Mouse (Mus musculus) layer of hippocampus, adult 11-12 months (tissue): ENCODE measurements around the gene Klhl33.
"Not testable (repeated sequence)": the region's sequence is repeated elsewhere in the genome, so short reads cannot be mapped to it uniquely, and the experiment has no call there.

Source experiments
- DNase-seq: peaks from one replicate; pipeline ENCODE4 v3.0.0; 2022; ENCODE audit warnings: low spot score

The Klhl33 gene

DNA sequence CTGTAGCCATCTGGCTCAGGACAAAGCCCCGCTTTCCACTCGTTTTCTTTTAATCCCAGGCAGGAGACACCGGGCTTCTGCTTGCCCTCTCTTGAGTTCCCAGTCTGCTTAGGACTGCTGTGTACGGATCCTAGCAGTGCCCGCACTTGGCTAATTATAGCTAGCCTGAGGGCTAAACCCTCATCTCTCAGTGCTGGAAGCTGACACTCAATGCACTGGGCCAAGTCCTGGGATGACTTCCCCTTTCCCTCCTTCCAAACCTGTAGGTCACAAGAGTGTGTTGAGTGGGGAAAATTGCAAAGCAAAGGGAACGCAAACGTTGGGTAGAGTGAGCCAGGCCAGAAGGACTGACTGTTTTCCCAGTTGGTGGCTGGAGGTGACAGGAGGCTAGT is at the start of gene Klhl33:
Klhl33 (minus strand) TSS at position 134 of the 392 bp plus-strand sequence.
- DNase-seq = no peak

DNA sequence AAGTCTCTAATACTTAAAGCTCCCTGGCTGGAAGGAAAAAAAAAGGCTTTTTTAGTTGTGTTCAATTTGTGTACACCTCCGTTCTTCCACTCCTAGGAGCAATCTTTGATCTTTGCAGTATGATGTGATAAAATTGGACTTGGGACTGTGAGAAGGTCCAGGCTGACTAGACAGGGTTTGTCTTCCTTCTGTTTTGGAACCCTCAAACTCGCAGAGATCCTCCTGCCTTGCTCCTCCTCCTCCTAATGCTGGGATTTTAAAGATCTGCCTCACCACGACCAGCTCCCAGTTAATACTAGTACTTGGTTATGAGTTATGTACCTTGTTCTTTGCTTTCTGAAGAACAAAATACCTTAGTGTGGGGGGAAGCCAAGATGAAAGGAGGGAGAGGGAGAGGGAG is 48.2 kb upstream of the Klhl33 start:
- DNase-seq = not testable (repeated sequence)

DNA sequence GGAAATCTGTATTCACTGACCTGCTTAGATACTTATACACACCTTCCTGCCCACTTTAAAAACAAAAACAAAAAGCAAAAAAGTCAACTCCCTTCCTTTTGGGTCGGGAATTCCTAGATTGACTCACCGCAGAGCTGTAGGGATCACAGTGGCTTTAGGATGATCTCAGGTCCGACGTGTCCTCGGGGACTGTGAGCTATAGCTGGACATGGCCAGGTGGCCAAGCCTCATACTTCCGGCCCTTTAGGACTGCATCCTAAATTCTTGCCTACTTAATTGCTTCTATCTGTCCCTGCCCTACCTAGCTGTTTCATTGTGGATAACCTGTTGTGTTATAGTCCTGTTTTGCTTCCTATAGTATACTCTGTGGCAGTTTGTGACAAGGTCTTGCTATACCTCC is 47.8 kb upstream of the Klhl33 start:
- DNase-seq = not testable (repeated sequence)

DNA sequence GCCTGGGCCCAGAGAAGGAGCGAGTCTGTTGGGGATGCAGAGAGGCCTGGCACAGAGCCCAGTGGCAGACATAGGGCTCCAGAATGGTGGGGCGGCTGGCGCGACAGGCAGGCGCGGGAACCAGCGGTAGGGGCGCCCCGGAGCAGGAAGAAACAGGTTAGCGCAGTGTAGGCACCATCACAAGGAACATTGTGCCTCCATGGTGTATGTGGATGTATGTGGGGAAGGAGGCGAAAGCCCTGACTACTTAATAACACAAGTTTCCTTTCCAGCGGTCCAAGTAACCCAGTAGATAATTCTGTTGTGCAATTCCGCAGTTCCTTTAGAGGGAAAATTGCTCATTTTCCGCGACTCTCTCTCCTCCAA is 47.3 kb upstream of the Klhl33 start:
- not testable (repeated sequence) for DNase-seq

DNA sequence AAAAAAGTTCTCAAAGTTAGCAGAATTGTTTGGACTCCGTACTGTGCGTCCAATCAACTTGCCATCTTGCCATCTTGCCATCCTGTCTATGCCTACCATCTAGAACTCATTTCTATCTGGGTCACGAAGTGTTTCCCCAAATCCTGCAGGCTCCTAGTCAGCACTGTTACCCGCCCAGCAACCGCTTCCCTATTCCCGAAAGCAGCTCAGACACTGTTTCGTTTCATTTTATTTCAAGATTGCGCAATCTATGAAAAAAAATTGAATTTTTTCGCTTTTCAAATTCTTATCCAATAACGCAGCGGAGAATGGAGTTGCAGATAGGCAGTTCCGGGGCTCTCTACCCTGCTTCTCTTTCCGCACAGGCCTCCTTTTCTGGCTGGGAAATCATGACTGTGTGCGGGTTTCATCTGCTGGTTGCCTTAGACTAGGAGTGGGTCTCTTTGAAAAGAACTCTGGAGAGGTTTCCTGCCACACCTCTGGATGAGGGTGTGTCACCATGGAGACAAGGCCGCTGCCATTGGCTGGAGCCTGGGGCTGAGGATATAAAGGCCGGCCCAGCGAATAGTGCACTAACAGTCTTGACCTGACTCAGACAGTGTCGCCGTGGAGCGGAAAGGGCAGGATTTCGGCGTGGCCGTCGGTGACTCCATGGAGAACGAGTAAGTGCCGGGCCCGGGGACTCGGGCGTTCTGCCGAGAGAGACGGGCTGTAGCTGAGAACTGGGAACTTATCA is 46.8 kb upstream of the Klhl33 start, which contains the start of gene Gm49342:
Gm49342 (plus strand) TSS at position 586 of the 736 bp plus-strand sequence.
- DNase-seq = peak; percentile 92

DNA sequence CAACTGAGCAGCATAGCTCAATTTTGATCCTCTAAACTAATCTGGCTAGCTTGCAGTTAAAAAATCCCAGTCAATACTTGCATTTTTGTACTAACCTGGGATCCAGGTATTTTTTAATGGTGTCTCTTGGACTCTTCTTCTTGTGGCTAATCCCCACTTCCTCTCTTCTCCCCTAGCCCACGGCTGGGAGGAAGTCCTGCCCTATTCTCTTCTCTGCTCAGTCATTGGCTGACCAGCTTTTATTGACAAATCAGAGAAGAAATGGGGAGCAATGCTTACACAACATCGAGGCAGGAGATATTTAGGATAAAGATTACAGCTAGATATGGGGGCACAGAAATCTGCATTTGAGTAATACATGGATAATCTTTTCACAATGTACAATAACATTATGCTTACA is 41.6 kb upstream of the Klhl33 start:
- DNase-seq = no peak

DNA sequence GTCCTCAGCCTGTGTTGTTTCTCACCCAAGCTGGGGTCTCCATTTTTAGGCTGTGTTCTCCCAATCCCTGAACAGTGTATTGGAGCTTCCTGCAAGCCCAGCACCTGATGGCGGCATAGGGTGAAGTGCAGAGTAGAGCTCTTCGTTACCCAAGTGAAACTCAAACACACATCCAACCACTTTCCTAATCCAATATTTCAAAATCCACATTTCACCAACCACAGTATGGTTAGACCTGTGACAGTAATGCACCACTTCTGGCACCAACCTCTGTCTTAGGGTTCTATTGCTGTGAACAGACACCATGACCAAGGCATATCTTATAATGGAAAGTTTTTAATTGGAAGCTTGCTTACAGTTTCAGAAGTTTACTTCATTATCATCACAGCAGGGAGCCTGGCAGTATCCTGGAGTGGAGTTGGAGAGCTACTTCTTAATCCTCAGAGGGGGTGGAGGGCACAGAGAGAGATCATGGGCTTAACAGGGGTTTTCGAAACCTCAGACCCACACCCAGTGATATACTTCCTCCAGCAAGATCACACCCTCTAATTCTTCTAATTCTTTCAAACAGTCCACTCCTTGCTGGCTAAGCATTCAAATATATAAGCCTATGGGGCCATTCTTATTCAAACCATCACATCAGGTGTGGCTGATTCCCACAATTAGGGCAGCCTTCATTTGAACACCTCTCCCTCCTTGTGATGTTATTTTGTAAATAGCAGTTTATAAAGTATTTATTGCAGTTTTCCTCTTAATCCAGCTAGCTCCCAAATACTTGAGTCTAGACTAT is 41.0 kb upstream of the Klhl33 start:
- no peak for DNase-seq

DNA sequence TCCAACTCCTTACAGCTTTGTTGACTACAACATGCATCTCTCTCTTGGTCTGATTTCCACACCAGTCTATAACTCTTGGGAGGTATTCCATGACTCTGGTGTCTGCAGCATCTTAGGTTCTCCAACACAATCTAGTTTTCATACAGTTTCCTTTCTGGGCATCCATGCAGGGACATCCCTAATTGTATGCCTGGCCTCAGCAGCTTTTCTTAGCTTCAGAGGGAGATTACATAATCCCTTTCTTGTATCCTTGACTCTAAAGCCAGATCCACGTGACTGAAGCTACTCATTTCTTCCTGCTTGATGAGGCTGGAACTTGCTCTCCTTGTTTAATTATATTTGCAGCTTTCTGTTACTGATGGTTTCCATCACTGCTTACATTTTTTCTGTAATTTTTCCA is 39.3 kb upstream of the Klhl33 start:
- no peak for DNase-seq

DNA sequence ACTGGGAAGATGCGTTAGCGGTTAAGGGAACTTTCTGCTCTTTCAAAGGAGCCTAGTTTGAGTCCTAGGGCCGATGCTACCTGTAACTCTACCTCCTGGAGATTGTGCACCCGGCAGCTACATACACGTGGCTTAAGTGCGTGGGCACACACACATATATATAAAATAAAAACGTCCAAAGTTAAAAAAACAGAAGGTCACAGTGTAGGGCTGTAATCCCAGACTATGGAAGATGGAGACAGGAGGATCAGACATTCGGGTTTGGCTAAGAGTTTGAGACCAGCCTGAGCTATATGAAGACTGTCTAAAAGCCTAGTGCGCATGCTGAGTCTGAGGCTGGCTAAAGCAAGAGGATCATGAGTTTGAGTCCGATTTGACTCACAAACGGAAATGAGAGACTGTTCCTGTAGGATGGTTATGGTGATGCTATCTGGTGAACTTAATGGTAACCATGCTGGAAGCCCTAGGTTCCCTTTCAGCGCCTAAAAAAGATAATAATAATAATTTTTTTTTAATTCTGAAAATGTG is 34.2 kb upstream of the Klhl33 start:
- no peak for DNase-seq

DNA sequence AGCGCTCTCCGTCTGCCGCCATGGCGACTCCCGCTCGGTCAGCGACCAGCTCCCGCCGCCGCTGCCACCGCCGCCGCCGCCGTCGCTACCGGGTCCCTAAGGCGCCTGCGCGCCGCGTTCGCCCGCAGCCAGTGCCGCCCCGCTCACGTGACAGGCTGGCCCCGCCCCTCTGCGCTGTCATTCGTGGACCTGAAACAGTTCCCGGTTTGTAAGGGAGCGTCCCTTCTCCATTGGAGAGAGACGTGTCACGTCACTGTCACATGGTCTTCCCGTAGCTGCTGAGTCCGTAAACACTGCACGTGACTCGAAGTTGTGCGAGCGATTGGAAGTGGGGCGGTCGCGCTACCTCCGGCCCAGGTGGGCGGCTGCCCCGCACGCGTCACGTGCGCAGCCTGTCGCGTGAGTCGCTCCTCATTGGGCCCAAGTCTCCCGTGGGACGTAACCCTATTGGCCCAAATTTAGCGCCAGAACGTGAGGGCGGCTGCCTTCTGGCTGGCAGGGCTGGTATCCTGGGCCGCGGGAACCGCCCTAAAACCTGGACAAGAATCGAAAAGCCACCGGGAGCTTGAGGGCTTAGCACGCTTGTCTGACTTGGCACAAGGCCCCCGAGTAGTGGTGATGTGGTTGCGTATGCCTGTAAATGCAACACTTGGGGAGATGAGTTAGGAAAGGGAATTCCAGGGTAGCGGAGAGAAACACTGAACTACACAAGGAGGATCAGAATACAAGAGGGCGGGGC is 33.6 kb upstream of the Klhl33 start, which contains the start of the genes Pip4p1 and Pnp:
Pip4p1 (minus strand) TSS at position 103 of the 739 bp plus-strand sequence.
Pnp (plus strand) TSS at position 329 of the 739 bp plus-strand sequence.
- peak; percentile 99 for DNase-seq

DNA sequence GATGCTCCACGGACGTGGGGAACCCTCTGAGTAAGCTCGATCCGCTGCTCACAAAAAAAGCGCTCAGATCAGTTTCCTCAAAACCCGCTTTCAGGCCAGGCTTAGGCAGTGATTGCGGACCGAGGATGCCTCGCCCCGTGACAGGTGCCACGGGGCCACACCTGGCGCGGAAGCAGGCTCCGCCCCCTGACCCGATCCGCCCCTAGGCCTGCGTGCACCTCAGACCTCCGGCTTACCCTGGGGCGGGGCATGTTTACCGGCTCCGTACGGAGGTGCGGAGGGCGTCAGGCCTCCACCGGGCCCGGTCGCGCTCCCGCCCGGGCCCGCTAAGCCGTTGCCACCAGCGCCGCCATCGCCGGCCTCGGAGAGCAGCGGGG is 33.1 kb upstream of the Klhl33 start:
- DNase-seq = peak; percentile 63

DNA sequence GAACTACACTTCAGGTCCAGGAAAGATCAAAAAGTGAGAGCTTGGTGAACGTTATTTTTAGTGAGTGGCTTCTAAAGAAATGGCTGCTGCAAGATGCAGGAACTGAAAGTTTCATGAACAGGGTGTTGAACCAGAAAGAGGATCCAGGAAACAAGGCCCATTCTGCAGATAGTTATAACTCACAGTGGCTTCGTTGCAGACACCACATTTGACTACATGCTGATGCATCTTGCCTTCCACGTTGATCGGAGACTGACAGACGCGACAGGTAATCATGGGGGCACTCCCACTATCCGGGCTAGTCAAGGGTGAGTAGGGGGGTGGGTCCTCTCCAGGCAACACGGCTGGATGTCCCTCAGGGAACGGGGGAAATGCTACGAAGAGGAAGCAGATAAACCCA is 32.6 kb upstream of the Klhl33 start:
- no peak for DNase-seq

DNA sequence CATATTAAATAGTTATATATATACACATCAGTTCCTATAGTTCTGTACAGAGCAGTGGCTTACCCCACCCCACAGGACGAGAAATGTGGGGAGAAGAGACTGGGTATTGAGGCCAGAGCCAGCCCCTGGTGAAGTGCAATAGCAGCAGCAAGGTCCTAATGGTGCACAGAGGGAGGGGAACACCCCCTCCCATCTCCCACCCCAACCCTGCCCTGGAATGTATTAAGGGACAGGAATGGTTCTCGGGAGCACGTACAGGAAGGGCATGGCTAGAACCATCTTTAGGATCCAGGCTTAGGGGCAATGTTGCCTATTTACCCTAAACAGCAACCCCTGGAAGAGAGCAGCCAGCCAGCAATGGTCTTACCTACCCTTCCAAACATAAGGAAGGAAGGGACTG is 30.1 kb upstream of the Klhl33 start:
- DNase-seq = no peak

DNA sequence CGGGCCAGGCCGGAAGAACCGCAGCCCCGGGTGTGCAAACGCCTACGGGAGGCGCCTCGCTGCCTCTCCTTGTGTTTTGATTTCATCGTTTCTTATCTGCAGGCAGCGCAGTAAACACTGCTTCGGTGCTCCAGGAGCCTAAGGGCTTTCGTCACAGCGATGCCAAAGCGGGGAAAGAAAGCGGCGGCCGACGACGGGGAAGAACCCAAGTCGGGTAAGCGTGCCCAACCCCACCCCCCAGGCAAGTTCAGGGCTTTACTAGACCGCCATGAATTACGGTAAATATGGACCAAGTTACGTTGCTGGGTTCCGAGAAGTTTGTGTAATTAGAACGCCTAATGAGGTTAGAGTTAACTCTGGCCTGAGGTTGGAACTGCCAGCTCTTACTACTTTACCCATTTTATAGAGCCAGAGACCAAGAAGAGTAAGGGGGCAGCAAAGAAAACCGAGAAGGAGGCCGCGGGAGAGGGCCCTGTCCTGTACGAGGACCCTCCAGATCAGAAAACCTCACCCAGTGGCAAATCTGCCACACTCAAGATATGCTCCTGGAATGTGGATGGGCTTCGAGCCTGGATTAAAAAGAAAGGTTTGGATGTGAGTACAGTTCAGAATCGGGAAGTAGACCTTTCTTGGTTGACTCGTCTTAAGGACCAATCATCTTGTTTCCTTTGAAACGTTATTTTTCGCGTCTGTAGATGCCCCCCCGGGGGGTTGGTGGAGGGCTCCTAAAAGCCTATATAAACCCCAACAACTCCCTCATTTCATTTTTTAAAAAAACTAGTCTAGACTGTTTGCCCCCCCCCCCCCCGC is 28.0 kb upstream of the Klhl33 start:
- DNase-seq = no peak

DNA sequence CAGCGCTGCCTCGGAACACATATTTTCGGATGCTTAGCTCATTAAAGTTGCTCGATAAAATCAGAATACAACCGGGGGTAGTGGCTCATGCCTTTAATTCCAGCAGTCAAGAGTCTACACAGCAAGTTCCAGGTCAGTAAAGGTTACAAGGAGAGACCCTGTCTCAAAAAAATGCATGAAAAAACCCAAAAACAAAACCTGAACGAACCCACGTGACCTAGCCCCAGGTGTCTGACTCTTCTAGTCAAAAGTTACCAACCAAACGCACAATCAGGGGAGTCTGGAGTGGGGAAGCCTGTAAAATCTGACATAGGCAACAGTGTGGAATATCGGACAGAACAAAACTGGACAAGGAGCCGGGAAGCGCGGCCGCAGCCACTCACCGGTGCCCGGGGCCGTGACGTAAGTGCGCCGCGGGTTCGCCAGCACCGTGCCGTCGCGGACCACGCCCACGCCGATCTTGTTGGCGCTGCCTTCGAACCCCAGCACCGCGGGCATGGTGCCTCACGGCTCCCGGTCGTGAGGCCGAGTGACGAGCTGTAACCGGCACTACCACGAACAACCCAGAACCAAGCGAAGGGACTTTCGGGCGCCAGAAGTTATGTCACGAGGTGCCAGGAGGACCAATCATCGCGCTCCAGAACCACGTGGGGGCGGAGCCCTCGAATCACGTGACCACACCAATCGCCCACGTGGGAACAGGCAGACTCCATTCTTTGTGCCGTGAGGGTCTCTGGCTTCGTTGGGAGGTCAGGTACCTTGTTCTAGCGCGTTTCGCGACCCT is 27.2 kb upstream of the Klhl33 start, which contains the start of the genes Osgep and Apex1:
Osgep (minus strand) TSS at position 613 of the 784 bp plus-strand sequence.
Apex1 (plus strand) TSS at position 688 of the 784 bp plus-strand sequence.
- DNase-seq = peak; percentile 98

DNA sequence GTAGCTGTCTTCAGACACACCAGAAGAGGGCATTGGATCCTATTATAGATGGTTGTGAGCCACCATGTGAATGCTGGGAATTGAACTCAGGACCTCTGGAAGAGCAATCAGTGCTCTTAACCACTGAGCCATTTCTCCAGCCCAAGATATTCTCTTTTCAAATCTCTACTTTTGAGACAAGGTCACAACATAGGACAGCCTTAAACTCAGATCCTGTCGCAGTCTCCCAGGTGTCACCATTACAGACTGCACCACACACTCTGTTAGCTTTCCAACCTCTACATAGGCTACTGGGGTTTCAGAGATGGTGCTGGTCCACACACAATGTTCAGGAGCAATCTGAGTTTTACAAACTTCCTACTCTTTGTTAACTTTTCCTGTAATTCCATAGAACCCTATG is 26.1 kb upstream of the Klhl33 start:
- DNase-seq = not testable (repeated sequence)

DNA sequence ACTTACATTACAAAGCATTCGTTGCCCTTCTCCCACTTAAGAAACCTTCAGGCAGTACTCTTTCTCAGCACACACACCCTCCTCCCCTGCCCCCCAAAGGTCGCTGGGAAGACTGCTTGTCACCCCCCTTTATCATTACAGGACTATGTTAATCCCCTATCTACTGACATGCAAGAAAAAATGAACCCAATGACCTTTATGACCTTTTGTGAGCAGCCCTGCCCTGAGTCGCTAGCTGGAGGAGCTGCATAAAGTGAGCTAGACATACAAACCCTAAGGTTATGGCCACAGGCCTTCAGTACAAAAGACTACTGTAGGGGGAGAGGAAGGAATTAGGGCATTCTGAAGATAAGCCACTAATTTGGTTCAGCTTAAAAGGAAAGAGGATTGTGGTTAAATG is 14.0 kb upstream of the Klhl33 start:
- DNase-seq = no peak

DNA sequence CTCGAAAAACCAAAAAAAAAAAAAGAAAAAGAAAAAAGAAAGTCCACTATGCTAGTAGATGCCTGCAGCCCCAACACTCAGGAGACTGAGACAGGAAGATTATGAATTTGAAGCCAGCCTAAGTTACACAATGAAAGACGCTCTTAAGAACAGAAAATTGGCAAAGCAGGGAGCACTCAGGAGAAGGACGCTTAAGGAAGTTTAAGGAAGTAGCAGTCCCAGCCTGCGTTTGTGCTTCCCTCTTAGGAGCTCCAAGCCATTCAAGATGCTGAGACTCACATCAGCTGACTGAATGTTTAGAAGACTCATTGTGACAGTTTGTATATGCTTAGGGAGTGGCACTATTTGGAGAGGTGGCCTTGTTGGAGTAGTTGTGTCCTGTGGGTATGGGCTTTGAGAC is 10.8 kb upstream of the Klhl33 start:
- no peak for DNase-seq

DNA sequence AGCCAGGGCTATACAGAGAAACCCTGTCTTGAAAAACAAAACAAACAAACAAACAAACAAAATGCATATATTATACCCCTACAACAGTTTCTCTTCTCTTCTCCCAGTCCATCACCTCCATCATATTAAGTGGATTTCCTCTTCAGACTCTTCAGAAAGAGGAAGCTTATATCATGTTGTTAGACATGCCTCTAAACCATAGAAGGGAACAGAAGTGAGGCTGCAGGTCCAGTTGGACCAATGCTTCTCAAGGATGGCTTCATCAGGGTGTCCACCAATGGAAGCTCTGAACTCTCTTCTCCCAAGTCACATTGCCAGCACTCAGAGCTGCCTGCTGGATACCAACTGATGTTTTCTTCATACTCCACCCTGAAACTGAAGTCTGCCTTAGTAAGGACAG is 8.0 kb upstream of the Klhl33 start:
- DNase-seq = not testable (repeated sequence)

DNA sequence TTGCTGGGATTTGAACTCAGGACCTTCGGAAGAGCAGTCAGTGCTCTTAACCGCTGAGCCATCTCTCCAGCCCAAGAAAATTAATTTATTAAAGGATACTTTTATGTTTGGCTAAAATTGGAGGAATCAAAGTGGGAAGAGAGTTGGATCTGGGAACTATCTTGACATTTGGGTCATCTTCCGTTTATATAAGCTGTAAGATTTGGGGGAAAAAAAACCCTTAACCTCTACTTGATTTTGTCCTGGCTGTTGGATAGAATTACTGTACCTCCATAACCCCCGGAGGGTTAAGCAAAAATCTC is 7.5 kb upstream of the Klhl33 start:
- no peak for DNase-seq
